Mouse (Mus musculus): Measurements from ENCODE around the gene E2f4. TPM values are rescaled to one million over a fixed set of nuclear protein-coding genes. Genes with fewer than 3 reads are reported as not detected.

The E2f4 gene
- total RNA-seq, 2 experiments from 2014 or later = 36.3 to 41.6 TPM

DNA sequence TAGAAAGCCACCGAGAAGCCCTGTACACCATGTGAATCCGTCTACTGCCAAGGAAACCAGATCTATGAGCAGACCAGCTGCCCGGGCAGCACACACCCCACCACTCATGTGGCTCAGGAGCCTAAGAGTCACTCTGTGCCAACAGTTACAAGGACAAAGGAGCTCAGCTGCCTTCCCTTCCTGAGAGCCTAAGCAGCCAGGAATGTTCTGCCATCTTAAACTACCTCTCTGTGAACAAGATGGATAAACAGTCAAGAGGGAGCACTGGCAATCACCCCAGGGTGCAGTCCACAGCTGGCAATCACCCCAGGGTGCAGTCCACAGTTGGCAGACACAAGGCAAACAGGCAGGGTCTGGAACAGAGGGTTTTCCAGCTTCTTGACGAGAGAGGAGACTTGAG is 20.5 kb downstream of the E2f4 start:
- DNase-seq = peak; percentile 26

DNA sequence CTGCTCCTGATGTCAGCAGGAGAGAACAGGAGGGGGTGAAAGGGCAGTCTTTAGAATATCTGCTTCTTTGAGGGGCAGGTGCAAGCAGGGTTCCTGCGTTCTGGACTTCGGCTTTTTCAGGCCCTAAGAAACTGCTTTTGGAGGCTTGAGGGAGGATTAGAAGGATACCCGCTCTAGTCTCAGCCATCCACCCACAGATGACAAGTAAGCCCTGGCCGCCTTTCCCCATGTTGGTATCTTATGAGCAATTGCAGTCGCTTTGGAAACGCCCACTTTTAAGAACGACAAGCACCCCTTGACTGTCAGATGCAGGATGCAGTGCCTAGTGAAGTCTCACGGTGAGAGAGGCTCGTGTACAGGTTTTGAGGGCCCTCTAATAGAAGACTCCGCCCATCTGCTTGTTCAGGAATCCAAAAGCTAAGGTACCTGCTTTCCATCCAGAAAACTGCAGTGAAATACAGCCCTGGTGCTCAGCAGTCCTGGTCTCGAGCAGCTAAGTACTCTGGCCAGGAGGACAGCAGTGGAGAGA is 21.3 kb downstream of the E2f4 start:
- DNase-seq = no peak

DNA sequence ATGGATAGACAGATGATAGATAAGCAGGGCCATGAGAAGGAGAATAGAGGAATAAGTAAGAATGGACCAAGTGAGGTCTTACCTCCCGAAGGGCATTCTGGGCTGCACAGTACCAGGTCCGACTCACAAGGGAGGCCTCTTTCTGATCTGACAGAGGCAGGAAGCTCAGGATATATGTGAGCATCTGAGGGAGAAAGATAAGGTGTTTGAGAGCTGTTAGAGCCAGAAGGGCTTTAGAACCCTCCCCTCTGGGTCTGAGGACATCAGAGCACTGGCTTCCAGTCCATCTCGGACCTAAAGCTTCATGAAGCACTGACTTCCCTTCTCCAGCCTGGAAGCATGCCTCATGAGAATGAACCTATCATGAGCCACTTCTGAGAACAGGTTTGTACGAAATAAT is 25.7 kb downstream of the E2f4 start:
- DNase-seq = no peak

DNA sequence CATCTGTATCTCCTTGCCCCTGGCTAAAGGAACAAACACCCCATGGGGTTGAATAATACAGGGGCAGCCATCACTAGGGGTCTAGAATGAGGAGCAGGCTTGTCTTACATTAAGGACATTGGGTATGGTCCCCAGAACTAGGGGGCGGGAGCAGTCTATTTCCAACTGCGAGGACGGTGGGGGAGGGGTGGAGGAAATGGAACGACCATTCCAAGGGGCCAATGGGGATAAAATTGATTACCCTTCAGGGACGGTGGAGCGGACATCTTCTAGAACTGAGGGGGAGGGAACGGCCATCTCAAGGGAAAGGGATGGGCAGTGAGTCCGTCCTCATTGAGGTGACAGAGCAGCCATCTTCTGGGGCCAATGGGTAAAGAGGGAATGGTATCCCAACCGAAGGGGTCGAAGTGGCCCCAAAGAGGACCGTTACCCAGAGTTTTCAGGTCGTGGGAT is 28.2 kb downstream of the E2f4 start:
- peak; percentile 45 for DNase-seq

DNA sequence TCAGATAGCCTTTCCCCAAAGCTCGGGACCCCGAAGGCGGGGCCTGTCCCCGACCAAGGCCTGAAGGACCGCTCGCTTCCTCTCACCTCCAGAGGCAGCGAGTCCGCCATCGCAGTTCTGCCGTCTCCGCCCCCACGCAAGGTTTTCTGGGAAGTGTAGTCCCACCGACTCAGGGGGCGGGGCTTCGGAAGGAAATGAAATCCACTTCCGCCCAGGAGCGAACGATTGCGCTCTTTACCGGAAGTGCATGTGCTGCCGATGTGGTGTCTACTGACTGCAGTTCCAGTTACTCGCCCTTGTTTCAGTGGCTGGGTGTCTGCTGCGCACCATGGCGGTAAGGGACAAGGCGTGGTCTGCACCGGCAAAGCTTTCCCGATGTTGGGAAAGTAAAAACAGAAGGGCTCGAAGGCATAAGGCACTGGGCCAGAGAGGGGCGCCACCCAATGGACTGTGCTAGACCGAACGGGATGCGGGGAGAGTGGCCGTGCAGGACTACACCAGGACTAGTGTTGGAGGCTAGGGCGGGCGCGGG is 28.7 kb downstream of the E2f4 start, which contains the start of the genes Lrrc29 and Tmem208:
Gene Lrrc29 (minus strand): TSS at position 138 of the 532 bp plus-strand sequence.
Gene Tmem208 (plus strand): TSS at position 214 of the 532 bp plus-strand sequence.
- peak; percentile 98 for DNase-seq

DNA sequence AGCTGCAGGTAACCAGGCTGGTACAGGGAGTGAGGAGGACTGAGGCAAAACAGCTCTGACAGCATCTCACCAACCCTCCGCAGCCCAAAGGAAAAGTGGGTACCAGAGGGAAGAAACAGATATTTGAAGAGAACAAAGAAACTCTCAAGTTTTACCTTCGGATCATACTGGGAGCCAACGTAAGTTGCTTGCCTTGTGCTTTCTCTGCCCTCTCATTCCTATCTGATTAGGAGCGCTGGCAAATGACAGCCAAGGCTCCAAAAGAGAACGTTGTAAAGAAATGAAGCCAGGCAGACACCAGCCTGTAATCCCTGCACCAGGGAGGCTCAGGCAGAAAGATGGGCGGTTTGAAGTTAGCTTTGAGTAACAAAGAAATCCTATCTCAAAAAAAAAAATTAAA is 29.5 kb downstream of the E2f4 start:
- DNase-seq = no peak

DNA sequence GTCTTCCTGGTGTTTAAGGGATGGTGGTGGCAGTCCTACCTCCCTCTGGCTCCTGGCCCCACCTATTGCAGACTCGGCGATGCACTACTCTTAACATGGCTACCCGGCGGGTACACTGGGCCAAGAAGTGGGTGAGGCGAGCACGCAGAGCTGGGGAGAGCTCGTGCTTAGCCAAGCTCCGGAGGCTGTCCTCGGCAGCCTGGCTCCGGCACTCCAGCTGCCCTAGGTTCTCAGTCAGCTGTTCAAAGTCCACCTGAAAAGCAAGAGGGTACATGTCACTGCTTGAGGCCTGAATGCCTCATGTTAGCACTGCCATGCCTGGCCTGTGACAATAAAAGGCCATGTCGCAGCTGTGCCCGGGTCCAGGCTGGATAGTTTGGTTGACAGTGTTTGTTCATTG is 32.9 kb downstream of the E2f4 start:
- no peak for DNase-seq

DNA sequence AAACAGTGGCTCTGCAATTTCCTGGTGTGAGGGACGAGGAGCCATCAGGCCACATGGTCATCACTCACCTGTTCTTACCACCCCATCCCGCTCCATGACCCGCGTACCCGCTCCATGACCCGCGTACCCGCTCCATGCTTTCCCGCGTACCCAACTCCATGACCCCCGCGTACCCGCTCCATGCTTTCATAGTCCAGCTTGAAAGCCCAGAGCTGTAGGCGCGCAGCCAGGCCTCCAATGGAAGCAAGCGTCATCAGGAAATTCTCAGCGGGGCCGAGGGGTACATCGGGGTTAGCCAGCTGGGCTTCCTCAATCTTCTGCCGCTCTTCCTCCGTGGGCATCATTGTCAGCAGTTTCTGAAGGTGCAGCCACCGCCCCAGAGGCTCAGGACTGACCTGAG is 34.0 kb downstream of the E2f4 start:
- no peak for DNase-seq

DNA sequence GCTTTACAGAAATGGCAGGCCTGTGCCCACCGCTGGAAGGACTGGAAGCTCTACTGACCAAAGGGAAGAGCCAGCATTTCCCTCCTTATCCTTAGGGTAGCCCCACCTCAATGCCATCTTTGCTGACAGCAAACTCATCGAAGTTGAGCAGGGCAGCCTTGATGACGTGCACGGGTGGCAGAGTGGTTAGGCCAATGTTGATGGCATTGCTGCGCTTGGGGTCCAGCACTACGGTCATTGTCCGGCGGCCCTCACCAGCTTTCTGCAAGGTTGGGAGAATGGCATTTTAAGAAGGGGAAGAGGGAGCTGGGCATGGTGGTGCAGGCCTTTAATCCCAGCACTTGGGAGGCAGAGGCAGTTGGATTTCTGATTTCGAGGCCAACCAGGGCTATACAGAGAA is 34.5 kb downstream of the E2f4 start:
- DNase-seq = no peak

DNA sequence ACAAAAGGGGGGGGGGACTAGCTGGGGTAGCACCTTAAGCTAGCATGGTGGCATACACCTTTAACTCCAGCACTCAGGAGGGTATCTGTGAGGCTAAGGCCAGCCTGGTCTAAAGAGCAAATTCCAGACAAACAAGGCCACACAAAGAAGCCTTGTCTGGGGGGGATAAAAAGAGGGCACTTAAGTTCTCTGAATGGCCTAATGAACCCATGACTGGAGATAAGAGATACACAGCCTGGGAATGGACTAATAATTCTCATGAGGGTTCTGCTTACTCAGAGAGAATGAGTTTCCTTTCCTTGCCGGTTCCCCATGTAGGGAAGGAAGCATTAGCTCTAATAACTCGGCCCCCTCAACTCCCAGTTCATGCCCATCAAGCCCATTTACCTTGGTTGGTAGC is 35.1 kb downstream of the E2f4 start:
- no peak for DNase-seq

DNA sequence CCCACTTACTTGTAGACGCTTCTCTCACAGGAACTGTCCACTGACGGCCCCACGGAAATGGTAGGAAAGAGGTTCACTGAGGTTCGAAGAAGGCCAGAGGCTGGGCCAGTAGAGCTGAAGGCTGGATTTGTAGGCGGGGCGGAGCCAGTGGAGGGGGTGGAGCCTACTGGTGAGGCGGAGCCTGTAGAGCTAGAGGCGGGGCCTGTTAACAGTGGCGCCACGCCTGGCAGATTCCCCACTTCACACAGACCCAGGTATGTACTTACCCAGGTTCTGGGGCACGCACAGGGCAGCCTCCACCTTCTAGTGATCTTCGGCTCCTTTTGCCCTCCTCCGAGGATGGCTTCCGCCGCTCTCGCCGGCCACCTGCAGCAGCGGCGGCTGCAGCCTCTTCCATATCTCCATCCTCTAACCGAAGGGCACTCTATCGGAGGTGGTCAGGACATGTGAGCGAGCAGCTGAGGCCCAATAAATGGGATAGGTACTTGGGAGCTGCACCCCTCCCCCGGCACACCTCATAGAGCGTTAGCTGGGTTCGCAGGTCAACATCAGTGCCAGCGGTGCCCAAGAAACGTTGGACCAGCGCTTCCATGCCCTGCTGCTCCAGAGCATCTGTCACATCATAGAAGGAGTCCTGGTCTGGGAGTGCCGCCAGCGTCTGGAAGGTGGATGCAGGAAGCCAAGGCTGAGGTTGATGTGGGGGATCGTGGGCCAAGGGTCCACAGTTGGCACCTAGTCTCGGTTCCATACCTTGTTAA is 39.1 kb downstream of the E2f4 start:
- no peak for DNase-seq

DNA sequence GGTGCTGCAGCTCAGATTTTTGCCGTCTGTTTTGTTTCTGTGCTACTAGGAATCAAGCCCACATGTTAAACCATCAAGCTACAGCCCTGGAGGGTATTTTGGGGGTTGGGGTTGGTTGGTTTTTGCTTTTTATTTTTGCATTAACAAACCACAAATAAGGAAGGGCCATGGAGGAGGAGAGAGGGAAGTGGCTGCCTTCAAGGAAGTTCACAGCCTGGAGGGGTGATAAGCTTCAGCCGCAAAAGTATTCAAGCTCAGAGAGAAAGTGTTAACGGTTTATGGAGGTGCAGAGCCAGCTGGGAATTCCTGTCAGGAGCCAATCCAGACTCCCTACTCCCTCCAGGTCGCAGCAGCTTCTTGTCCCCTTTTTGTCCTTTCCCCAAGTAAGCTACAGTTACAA is 41.5 kb downstream of the E2f4 start:
- no peak for DNase-seq

DNA sequence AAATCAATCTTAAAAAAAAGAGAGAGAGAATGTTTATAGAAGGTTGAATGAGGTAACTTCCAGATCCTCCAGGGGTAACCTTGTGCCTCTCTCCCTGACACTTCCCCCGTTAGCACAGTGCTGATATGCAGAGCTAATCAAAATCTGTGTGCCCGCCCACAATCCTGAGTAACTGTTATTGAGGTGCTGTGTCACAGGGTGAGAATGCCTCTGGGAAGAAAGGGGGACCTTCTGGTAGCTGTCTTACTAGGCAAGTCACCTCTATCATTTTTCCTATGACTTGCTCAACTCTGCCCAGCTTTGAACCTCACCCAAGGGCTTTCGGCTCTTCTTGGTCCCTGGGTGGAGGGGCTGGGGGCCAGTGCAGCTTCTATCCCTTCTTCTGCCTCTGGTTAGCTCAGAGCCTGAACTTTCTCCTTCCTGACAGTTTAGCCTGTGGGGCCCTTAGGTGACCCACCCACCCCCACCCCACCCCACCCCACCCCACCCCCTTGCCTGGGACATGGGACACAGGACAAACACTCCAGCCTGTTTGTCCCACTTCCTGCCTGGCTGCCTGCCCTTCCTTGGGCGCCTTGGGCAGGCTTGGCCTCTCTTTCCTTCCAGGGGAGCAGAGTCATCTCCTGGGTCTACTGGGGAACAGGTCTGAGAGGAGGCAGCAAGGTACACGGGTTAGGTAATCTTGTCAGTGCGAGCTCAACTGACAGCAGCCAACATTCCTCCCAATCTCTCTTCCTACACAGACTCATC is 42.6 kb downstream of the E2f4 start:
- DNase-seq = peak; percentile 49

DNA sequence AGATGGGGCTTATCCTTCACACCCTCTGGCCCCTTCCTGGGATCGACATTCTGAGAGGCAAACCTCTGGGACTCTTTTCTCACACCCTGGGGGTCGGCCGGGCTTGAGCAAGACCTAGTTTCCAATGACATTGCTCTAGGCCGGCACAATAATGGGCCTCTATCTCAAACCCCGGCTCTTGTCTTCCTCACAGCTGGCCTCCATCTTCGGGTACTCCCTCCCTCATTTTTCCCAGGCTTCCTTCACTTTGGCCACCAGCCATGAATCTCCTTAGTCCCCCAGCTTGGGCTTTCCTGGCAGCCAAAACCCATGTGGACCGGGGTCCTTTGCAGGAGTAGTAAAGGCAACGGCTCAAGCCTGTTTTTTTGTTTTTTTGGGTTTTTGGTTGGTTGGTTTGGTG is 43.9 kb downstream of the E2f4 start:
- no peak for DNase-seq

DNA sequence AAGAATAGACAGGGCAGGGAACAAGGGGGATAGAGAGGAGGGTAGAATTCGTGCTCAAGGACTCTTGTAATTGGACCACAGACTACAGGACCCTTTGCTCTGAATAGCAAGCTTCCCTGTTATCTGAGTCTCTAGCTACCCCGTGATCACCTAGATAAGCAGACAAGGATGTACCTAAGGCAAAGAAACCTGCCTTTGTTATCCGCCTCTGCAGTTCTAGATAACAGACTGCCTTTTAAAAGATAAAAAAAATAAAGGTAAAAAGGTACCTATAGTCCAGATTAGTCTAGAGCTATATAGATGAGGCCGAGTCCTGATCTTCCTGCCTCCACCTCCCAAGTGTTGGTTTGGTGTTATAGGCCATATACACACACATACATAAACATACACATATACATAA is 45.3 kb downstream of the E2f4 start:
- DNase-seq = no peak

DNA sequence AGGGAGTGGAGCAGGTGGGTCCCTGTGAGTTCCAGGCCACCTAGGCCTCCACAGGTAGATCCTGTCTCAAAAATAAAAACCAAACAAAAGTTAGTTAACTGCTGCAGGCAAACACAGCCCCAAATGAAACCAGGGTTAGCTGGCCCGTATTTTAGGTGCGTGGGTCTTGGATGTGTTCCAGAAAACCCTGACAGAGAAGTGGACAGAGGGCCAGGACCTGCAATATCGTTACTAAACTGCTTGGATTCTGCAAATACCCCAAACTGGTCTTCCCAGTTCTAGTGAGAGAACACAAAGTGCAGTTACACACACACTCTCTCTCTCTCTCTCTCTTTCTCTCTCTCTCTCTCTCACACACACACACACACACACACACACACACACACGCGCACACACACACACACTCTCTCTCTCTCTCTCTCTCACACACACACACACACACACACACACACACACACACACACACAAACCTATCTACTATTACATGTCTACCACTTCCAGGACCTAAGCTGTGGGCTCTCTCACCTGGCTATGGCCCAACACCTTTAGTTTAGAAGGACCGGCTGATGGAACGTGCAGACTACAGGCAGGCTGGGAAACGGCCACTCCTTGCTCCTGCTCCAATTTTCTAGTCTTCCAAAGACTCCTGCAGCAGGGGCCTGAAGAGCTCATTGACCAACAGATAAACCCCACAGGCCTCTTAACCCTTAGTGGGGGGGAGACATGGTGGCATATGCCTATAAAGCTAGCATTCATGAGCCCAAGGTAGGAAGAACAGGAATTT is 46.5 kb downstream of the E2f4 start:
- DNase-seq = no peak

DNA sequence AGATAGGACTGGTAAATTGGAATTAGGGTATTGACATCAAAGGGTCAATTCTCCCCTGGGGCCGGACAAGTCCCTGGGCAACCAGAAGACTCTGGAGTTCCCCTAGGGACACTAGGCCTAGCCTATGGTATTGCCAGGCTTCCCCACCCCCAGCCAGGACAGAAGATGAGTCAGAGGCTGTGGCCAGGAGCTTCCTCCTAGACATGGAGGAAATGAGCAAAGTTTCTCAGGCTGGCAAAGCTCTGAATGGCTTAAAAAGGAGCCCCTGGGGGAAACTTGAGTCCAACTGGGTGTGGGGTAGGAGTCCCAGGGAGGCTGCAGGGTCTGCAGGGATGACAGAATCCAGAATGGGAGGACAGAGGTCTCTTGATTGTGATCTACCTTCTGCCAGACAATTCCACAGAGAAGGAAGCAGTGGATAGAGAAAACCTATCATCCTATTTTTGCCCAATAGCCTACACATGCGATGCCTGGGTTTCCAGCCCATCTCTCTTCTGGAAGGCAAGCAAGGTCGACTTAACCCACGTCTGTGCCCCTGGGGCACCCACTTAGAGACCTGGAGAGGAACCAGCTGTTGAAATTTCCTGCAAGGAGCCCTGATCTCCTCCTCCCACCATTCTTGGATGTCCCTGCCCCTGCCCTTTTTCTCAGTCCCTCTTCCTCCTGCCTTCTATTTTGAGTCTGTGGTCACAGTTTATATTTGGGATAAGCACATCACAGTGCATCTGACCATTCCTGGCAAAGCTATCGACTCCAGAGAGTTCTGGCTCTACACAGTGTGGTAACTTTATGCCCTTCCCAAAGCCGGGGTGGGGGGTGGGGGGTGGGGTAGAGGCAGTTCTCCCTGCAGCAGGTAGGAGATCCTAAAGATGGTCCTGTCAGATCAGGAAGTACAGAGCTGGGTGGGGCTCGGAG is 47.9 kb downstream of the E2f4 start:
- DNase-seq = peak; percentile 66

DNA sequence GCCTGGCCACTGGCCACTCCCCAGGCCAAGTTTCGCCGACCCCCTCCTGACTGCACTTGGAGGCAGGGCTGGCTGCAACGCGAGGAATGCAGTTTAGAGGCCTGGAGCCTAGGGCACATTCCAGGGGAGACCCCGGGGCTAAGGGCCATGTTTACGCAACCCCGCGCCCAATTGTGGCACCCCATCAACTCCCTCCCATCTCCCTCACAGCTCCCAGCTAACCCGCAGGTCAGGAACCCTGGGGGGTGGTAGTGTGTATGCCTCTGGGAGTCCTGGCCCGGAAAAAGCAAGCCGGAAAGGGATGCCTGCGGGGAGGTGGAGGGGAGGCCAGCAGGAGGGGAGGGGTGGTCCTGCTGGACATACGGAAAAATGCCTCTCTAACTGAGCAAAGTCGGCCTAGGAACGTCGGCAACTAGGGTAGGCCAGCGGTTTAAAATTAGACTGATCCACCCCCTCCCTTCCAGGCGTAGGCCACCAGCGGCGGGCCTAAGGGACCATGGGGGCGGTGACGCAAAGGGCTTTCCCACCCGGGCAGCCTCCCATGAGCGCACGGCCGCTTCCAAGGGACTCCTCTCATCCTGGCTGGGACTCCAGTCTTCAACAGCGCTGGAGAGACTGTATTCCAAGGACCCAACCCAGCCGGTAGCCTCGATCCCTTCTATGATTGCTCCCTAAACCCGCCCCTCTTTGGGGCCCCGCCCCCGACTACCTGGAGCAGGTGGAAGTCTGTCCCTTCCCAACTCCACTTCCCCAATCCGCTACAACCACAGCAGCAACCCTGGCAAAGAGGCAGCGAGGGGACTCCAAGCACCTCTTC is 49.4 kb downstream of the E2f4 start:
- peak; percentile 81 for DNase-seq

DNA sequence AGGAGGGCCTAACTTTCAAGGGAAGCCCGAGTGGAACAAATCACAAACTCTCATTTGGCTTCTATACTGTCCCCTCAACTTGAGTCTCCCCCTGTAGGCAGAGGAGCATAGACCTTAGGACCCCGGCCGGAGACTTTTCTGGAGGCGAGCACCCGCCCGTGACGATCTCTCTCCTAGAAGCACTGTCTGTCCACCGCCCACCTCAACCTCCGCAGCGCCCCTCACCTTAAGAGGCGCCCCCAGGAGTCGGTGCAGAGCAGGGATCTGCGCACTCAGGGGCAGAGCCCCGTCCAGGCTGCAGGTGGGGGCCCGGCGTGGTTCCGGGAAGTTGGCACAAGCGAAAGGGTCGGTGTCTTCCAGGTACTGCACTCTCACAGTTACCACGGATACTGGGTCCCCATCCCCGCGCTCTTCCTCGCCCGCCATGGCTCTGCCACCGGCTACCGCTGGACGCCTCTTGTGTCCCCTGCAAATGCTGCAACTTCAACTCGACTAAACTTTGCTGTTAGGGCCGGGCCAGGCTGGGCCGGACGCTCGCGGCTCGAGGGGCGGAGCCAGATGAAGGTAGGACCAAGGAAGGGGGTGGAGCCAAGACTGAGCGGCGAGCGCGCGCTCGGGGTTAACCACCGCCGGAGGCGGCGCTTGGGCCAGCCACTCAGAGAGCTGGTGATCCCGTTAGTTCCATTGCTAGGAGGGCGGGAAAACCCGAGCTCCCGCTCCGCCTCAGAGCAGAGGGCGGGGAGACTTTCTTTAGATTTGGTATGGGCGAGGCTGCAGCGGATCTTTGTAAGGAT is 50.2 kb downstream of the E2f4 start, which contains the start of gene Fhod1:
Gene Fhod1 (minus strand): TSS at position 526 of the 794 bp plus-strand sequence.
- peak; percentile 96 for DNase-seq
